Mouse (Mus musculus): ENCODE measurements around the gene Gps1.
"Not testable (repeated sequence)": the region's sequence is repeated elsewhere in the genome, so short reads cannot be mapped to it uniquely, and the experiment has no call there.

Gene Gps1

DNA sequence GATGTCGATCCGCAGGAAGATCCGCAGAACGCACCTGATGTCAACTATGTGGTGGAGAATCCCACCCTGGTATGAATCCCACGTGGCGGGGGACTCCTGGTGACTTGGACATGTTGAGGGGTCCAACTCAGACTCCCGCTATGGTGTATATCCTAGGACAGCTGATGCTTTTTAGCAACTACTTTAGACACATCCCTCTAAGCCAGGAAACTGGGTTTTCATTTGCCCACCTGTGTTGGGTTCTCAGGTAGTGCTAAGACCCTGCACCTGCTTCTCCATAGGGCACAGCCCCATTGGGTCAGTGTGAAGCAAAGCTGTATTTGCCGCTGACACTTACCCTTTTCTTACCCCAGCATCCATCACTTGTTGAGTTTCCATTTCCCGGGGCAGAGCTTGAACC, 1.1 kb downstream of the Gps1 start:
- DNase-seq (ENCODE audit: low spot score): no peak

DNA sequence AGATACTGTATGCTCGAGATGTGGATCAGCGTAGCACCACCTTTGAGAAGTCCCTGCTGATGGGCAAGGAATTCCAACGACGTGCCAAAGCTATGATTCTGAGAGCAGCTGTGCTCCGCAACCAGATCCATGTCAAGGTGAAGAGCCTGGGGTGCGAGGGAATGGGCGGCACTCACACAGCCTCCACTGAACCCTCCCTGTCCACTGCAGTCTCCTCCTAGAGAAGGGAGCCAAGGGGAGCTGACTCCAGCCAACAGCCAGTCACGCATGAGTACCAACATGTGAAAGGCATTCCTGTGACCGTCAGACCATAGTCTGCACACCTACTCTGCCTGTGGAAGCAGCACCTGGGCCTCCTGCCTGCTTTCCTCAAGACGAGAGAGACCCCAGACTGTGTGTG, 4.4 kb downstream of the Gps1 start:
- DNase-seq (ENCODE audit: low spot score): not testable (repeated sequence)

DNA sequence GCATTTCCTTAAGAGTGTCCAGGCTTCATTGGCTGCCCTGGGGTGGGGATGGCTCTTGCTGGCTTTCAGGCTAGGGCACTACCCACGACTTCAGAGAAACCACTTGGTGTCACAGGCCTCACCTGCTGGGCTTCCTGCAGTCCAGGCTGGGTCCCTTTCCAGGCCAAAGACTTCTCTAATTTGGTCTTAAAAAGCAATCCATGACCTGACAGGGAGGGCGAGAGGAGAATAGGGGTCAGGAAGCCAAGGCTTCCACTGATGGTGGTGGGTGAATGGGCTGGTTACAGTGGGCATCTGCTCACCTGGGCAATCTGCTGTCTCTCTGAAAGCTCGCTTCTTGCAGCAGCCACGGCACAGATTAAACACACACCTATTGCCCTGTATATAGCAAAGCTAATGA, 5.3 kb downstream of the Gps1 start:
- DNase-seq (ENCODE audit: low spot score): no peak

DNA sequence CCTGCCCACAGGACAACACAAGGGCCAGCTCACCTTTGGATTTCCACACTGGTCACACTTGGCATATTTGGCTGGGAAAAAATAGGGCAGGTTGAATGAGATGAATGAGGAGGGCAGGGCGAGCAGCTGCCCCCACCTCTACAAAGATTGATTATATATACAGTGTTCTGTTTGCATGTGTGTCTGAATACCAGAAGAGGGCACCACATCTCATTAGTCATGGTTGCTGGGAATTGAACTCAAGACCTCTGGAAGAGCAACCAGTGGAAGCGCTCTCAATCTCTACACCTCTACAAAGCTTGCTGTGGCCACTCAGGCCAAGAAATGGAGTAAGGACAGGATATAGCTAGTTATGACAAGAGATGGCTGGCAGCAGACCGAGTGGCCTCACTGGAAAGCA, 5.7 kb downstream of the Gps1 start:
- no peak for DNase-seq (ENCODE audit: low spot score)

DNA sequence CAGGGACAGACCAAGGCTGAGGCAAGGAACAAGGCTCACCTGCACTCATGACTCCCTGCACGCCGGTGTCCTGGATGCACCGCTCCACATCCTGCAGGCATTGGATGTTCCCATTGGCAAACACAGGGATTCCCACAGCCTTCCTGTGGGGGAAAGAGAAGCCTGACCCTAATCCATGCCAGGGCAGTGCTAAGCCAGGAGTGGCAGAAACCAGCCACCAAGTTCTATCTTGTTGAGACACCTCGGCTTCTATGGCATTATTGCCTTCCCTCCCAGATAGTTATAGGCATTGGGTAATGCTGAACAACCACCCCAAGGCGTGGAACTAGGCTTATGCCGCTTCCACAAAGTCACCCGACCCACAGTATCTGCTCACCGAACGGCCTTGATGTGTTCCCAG, 8.6 kb downstream of the Gps1 start:
- no peak for DNase-seq (ENCODE audit: low spot score)

DNA sequence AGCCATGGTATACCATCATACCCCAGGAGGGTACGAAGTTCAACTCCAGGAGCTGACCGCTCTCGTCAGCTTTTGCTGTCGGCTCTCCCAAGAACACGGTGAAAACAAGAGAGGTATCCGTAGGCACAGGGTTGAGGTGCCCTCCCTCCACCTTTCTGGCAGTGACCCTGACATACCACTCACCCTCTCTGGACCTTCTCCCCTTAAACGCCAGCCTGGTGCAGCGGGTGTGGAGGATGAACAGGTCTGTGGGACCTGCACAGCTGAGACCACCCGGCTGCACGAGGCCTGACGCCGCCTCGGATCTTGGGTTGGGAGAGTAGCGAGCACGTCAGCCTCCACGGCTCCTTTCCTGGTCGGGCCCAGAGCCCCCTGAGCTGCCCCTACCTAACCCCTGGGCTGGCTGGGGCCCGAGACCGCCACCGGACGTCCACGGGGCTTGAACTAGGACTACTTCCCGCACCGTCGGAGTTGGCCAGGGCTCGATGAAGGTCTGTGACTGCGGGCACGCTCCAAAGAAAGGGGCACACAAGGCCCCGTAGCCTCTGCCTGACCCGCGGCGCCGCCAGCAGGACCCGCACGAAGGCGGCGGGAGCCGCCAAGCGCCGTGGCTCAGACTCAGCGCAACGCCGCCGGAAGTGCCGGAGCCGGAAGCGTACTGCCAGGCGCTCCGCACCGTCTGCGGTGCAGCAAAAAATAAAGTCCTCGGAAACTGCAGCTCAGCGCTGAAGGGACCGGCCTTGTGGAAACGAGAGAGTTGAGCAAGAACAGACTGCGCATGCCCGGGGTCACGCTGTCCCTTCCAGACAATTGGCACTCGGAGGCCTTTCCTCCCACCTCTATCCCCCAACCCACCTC, 11.9 kb downstream of the Gps1 start, which contains the start of gene Dus1l:
Dus1l (minus strand) TSS at position 648 of the 858 bp plus-strand sequence.
- DNase-seq (ENCODE audit: low spot score): peak; percentile 94

DNA sequence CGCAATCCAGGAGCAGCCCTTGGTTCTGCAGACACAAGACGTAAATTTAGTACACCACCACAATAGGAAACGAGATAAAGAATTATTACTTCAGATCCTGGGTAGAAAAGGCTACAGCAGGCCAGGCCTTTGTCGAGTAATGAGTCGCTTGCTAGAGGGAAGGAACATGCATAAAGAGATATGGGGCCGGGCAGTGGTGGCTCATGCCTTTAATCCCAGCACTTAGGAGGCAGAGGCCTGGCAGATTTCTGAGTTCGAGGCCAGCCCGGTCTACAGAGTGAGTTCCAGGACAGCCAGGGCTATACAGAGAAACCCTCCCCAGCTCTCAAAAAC, 12.5 kb downstream of the Gps1 start:
- DNase-seq (ENCODE audit: low spot score): no peak

DNA sequence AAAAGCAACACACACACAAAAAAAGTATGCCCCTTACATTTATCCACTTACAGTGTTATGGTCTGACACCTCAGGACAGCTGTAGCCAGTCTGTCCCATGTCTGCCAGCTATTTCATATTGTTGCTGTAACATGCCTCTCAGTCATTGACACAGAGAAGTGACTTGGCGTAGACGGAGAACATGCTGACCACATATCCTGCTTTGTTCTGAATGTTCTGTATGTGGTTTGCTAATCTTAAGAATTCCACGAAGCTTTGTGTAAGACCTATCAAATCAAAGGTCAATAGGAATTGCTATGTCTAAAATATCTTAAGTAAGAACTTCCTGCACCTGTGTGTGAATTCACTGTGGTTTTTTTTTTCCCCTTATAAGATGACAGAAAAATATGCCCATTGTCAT, 14.2 kb downstream of the Gps1 start:
- DNase-seq (ENCODE audit: low spot score): no peak

DNA sequence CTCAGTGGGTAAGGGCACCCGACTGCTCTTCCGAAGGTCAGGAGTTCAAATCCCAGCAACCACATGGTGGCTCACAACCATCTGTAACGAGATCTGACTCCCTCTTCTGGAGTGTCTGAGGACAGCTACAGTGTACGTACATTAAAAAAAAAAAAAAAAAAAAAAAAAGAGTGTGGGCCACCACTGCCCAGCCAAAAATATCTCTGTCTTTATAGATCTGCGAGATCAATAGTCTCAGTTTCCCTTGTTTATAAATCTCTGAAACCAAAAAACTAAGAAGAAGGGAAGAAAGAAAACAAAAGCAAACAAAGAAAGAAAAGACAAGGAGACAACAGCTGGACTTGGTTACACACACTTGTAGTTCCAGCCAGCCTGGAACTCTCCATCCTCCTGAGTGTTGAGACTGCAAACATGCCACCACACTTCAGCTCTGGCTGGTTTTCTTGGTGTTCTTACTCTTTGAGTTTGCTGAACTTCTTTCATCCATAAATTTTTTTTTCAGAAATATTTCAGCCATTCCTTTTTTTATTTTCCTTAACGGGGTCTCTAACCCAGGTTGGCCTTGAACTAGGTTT, 15.3 kb downstream of the Gps1 start:
- no peak for DNase-seq (ENCODE audit: low spot score)

DNA sequence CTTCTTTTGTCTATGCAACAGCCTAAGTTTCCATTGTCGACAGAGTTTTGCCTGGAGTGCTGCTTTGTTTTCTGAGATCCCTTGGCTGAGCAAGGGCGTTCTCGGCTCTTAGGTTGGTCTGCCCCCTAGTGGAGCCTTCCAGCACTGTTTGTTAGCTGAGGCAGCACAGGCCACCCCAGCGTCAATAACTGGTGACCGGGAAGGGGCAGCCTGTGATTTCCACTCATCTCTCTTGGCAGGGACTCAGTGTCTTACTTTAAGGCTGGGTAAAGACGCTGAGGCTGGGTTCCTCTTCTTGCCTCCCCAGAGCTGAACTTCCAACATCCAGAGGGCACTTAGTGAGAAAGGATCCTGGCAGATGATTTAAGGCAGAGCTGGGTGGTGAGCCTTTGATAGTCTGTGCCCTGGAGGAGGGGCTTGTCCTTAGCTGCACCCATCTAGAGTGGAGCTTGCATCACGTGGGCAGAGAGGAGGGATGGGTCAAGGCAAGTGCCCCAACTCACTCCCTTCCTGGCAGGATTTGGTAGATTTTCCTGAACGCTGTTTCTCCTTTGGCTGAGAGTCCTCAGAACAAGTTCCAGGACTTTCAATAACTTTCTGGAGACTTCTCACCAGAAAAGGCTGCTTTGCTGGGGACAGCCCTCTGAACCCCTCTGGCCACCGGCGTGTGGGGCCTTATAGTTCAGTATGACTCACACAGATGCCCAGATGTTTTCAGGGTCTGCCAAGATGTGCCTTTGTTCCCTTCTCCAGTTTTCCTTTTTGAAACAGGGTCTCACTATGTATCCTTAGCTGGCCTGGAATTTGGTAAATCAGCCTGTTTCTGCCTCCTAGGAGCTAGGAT, 16.2 kb downstream of the Gps1 start:
- DNase-seq (ENCODE audit: low spot score): peak; percentile 76

DNA sequence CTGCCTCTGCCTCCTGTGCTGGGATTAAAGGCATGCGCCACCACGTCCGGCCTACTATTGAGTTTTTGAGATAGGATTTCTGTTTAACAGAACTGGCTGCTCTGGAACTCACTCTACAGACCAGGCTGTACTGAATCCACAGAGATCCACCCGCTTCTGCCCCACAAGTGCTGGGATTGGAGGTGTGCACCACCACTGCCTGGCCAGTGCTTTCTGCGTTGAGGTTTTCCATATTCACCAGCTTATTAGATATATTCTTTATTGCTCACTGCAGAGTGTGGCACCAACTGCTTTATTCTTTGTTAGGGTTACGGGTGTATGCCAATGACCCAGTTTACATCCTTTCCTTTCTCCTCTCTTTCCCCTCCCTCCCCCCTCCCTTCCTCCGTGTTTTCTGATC, 20.2 kb downstream of the Gps1 start:
- no peak for DNase-seq (ENCODE audit: low spot score)

DNA sequence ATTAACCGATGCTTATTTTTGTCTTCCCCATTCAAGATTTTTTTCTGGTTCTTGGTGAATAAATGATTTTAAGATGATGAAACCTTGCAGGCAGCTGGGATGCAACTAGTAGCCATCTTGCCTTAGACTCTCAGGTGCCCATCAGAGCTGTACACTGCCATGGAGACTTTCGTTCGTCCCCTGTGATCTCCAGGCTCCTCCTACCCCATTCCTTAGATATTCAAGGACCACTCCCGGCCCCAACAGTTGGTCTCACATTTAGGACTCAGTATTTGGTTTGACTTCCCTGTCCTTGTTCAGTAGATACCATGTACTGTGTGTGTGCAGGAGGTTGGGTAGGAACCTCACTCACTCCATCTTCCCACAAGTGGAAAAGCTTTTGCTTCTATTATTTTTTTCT, 20.7 kb downstream of the Gps1 start:
- no peak for DNase-seq (ENCODE audit: low spot score)

DNA sequence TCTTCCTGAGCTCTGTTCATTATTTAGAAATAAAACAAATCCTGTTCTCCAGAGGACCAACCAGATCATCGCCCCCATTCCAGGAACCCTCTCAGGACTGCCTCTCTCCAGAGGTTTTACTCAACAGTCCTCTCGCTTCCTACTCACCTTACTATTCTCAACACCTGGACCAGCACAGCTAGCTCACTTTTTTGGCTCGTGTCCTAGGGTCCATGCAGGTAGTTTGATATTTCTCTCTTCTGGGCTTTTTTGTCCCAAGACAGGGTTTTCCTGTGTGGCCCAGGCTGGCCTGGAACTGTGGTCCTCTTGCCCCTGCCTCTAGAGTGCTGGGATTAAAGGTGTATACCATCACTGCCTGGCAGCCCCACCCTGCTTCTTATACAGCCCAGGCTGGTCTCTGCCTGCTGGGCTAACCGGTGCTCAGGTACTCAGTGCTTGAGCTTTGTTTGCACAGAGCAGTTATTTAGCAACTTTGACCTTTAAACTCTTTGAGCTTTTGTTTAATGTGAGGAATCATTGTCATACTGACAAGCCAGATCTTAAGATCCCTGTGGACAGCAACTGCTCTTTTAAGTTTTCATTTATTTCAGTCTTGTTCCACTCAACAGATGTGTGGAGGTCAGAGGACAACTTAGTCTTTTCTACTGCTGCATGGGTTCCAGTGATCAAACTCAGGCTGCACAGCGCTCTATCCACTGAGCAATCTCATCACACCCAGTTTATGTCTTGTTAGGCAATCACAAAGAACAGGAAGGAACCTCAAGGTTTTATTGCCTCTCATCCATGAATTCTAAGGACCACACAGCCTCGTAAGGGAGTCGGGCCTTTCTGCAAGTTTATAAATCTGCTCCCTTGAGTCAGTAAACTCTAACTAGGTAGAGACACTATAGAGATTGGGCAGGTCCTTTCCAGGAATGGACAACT, 21.6 kb downstream of the Gps1 start:
- DNase-seq (ENCODE audit: low spot score): no peak

DNA sequence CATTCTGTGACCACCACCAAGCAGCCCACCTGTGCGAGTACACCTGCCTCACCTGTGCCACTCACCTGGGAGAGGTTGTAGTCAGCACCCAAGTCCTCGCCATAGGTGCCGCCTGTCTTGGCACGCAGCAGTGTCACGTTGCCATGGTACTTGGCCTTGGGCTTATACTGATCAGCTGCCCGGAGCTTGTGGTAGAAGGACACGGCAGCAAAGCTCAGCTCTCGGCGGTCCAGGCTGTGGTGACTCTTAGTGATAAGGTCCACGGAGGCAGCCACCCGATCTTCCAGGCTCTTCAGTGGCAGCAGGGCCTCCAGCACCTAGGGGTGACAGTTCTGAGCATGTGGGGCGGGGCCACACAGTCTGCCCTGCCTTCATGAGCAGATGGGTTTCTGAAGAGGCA, 23.9 kb downstream of the Gps1 start:
- no peak for DNase-seq (ENCODE audit: low spot score)

DNA sequence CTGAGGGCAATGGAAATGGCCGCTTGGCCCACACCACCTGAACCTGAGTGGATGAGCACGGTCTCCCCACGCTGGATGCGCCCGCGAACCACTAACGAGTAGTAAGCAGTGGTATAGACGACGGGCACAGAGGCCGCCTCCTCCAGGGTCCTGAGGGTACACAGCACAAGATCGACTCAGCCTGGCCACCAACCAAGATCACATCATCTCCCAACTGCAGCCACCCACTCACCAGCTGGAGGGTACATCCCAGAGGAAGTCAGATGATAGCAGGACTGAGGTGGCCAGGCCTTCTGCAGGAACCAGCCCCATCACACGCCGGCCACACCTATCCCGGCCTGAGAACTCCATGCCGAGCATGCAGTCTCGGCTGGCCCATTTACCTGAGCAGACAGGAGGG, 28.0 kb downstream of the Gps1 start:
- DNase-seq (ENCODE audit: low spot score): no peak

DNA sequence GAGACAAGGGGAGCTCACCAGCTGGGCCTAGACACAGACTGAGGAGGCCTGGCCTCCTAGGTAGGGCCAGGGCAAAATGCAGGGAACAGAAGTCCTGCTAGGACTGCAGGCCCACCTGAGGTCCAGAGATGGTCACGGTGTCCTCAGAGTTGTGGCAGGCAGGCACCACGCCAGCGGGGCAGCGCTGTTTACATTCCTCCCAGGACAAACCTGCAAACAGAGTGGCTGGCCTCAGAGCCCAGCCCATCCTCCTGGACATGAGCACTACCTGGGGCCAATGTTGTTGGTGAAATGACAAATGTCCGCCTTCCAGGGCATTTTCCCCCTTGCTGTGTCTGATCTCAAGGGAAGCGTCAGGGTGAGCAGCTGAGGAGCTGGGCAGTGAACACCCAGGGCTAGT, 33.3 kb downstream of the Gps1 start:
- no peak for DNase-seq (ENCODE audit: low spot score)

DNA sequence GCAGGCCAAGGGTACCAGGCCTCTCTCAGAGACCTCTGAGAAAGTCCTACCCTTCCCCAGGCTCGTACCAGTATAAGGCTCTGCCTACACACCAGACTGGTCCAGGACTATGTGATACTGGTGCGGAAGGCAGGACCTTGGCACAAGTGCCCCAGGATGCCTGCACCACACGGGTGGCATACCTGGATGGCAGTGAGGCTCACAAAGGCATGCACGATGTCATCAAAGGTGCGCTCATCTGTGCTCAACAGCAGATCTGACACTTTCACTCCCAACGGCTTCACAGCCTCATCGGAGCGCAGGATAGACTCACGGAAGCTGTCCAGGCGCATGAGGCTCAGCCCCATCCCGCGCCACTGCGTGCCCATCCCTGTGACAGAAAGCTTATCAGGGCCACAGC, 34.2 kb downstream of the Gps1 start:
- no peak for DNase-seq (ENCODE audit: low spot score)

DNA sequence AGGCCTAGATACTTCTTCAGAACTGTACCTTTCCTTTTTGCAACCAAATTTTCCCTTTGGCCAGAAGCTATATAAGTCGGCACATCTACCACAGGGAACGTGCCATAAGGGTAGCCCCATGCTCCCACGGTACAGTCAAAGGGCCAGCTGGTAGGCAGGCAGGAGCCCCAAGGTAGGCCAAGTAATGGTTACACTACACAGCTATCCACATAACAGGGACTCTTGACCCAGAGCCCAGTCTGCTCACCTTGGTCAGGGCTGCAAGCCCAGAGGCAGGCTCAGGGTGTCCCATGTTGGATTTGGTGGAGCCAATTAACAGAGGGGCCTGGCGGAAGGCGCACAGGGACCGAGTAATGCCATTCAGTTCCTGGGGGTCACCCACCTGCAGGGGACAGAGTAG, 35.5 kb downstream of the Gps1 start:
- DNase-seq (ENCODE audit: low spot score): no peak

DNA sequence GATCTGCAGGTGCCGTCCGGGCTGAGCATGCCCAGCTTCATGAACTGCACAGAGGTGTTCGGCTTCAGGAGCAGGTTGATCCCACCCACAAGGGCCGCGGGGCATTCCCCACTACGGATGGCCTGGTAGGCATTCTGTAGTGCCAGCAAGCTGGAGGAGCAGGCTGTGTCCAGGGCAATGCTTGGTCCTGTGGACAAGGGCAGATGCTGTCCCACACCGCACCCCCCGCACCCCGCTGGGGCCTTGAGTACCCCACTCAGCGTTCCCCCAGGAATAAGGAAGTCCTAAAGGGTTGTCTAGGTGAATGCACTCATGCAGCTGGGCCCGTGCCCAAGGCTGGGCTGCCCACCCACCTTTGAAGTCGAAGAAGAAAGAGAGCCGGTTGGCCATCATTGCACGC, 36.5 kb downstream of the Gps1 start:
- DNase-seq (ENCODE audit: low spot score): no peak

DNA sequence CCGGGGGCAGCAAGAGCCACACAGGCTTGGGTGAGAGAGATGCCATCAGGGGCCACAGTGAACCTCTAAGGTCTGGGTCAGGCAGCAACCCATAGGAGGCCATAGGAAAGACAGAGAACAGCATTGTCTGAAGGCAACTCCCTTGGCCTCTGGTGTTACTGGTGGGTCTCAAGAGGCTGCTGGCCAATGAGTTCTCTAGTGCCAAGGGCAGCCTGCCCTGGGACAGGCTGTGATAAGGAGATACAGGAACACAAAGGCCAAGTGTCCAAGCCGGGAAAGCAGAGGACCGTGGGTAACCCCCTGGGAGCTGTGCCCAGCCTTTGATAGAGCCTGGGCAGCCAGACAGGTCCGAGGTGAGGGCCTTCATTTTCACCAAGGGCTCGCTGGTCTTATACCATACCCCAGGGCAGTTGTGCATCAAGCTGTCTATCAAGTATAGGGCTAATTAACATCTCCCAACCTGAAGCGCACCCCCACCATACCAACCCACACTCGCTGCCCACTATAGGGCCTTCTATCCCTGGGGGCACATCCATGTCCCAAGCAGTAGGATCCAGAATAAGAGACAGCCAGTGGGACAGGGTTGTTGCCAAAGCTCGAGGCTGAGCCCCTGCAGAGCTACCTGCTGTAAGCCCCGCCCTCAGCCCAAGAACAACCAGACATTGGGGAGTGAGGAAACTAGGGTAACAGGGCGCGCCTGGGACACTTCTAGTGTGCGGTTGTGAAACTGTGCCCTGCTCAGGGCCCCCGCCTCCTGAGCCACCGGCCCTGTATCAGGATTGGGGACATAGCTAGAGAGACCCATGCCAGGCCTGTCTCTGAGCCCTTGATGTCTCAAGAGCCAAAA, 37.2 kb downstream of the Gps1 start:
- DNase-seq (ENCODE audit: low spot score): no peak

DNA sequence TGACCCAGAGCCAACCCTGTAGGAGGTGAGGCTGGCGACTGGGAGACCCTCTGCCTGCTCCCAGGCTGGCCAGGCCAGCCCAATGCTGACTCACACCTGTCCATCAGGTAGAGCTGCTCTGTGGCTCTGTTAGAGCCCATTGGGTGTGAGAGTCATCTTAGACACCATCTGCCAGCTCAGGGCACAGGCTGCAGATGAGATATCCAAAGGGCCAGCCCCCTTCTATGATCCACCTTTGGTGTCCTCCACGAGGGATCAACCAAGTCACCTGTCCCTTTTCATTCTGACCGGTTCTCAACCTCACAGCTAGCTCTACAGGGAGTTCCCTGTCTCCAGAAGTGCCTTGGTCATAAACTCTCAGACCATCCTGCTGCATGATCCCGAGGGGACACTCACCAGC, 38.2 kb downstream of the Gps1 start:
- DNase-seq (ENCODE audit: low spot score): no peak
